Mouse (Mus musculus): ENCODE data around the gene Emc7. TPM values are rescaled to one million over a fixed set of nuclear protein-coding genes. Genes with fewer than 3 reads are reported as not detected.
A peak's percentile ranks its signal among the peaks of the same experiment; 100 is the strongest.

The Emc7 gene
- total and polyA plus RNA-seq, 3 experiments, result 17.7 to 25.7 TPM; not detected in 1

- H3K4me3 ChIP-seq (ENCODE audit: control insufficient read depth in 1 of 2, insufficient read depth in 1 of 2, low read depth in 2 of 2, low read length in 2 of 2), result no peak overlapping the region
- TF ChIP-seq HCFC1 (IDR thresholded peaks at IDR 0.05; ENCODE audit: low read depth, low read length) (0 out of 2 replicates have a peak, but pooled peaks have one; percentile 20), MYB (IDR thresholded peaks at IDR 0.05; ENCODE audit: low read depth, low read length) (no peak), TAL1 (IDR thresholded peaks at IDR 0.05; ENCODE audit: low read length) (peak; percentile 30; the same call in 1 of the 2 replicates), ZC3H11A (IDR thresholded peaks at IDR 0.05; ENCODE audit: low read depth, low read length) (peak; percentile 38; the same call in 1 of the 2 replicates), ZKSCAN1 (IDR thresholded peaks at IDR 0.05; ENCODE audit: low read depth, low read length) (no peak), SMC3 (IDR thresholded peaks at IDR 0.05; ENCODE audit: low read depth, low read length) (peak; percentile 61), ETS1 (IDR thresholded peaks at IDR 0.05; ENCODE audit: low read depth, low read length) (peak; percentile 50; the same call in 1 of the 2 replicates), GATA1 (IDR thresholded peaks at IDR 0.05; ENCODE audit: low read depth, low read length) (peak; percentile 78), MEF2A (IDR thresholded peaks at IDR 0.05; ENCODE audit: extremely low read depth, insufficient replicate concordance, low read depth, low read length, poor library complexity, severe bottlenecking) (0 out of 2 replicates have a peak, but pooled peaks have one; percentile 29), RAD21 (IDR thresholded peaks at IDR 0.05; ENCODE audit: low read depth, low read length) (peak; percentile 65), RCOR1 (IDR thresholded peaks at IDR 0.05; ENCODE audit: low read depth, low read length) (peak; percentile 67; the same call in 1 of the 2 replicates), MAZ (IDR thresholded peaks at IDR 0.05; ENCODE audit: low read depth, low read length) (0 out of 2 replicates have a peak, but pooled peaks have one; percentile 18), CTCF (IDR thresholded peaks at IDR 0.05 in 2 of 3, conservative IDR thresholded peaks at IDR 0.05 in 1 of 3; ENCODE audit: control insufficient read depth in 1 of 3, insufficient read depth in 1 of 3, low read depth in 2 of 3, low read length in 3 of 3, poor library complexity in 1 of 3, severe bottlenecking in 1 of 3) (peak; percentile 34 to 65 (median 46); a peak in 5 of 6 replicates), CHD2 (IDR thresholded peaks at IDR 0.05; ENCODE audit: low read length) (no peak), SIN3A (IDR thresholded peaks at IDR 0.05; ENCODE audit: low read length) (peak; percentile 35), JUND (IDR thresholded peaks at IDR 0.05; ENCODE audit: low read depth, low read length) (0 out of 2 replicates have a peak, but pooled peaks have one; percentile 34), EP300 (IDR thresholded peaks at IDR 0.05; ENCODE audit: low read depth in 1 of 2, low read length in 2 of 2) (peak; percentile 75 to 77), TCF12 (IDR thresholded peaks at IDR 0.05; ENCODE audit: low read depth, low read length) (peak; percentile 83), BHLHE40 (IDR thresholded peaks at IDR 0.05; ENCODE audit: borderline replicate concordance, low read depth, low read length) (no peak)
Measured at GRCm38 (mm10) chr2:112520526-112521482, 66.0 kb downstream of the Emc7 start.

More at GRCm38 (mm10) chr2:112520526-112521482, 66.0 kb downstream of the Emc7 start:
- peaks cover 0 to 8% of the 10 kb centered on the region in 2 experiments; a peak in 3 of 4 replicates for H3K4me1 ChIP-seq (ENCODE audit: control insufficient read depth in 1 of 2, insufficient read depth in 2 of 2, low read length in 2 of 2)
- no peak overlapping the region for H3K27ac ChIP-seq (ENCODE audit: control insufficient read depth, low read depth, low read length)
- H3K27me3 ChIP-seq (ENCODE audit: control insufficient read depth in 1 of 2, insufficient read depth in 2 of 2, low read length in 2 of 2), result no peaks in the 10 kb centered on the region
- H3K9me3 ChIP-seq (replicated peaks; ENCODE audit: insufficient read depth, low read length), result no peaks in the 10 kb centered on the region
- peaks cover 0 to 7% of the 10 kb centered on the region in 2 experiments; a peak in 2 of 4 replicates for H3K36me3 ChIP-seq (ENCODE audit: control insufficient read depth in 1 of 2, insufficient read depth in 2 of 2, low read length in 2 of 2)
- no peaks in the 10 kb centered on the region for H3K79me2 ChIP-seq (ENCODE audit: control insufficient read depth, insufficient read depth, low read length, poor library complexity)
- H3K9ac ChIP-seq (ENCODE audit: control insufficient read depth, low read depth, low read length, poor library complexity, severe bottlenecking), result no peak overlapping the region
- peak; percentile 53 for DNase-seq (ENCODE audit: low read depth, low spot score)

Other genes starting within 250 kb of the Emc7 start
- 11.7 and 13.9 TPM in 2 replicates for gene Lpcat4, start 215.5 kb upstream of the Emc7 start, total RNA-seq (2012; rRNA removed)
- 10 to 100 TPM in 1 of 2 experiments, not detected in 1; 69.9 TPM for gene Lpcat4, start 215.5 kb upstream of the Emc7 start, polyA plus RNA-seq (2012; ENCODE audit: insufficient read depth in 1 of 2, insufficient read length in 2 of 2, low read depth in 1 of 2, low replicate concordance in 2 of 2, missing spikeins in 1 of 2)
- 0.04 TPM in 1 of 2 replicates, not detected in the other for gene Nutm1, start 195.7 kb upstream of the Emc7 start, total RNA-seq (2012; rRNA removed)
- under 1 TPM in 1 of 2 experiments, not detected in 1; 0.13 TPM for gene Nutm1, start 195.7 kb upstream of the Emc7 start, polyA plus RNA-seq (2012; ENCODE audit: insufficient read depth in 1 of 2, insufficient read length in 2 of 2, low read depth in 1 of 2, low replicate concordance in 2 of 2, missing spikeins in 1 of 2)
- gene Nop10, start 193.1 kb upstream of the Emc7 start, total RNA-seq (2012; rRNA removed), result 275 and 283 TPM in 2 replicates
- gene Nop10, start 193.1 kb upstream of the Emc7 start, polyA plus RNA-seq (2012; ENCODE audit: insufficient read depth in 1 of 2, insufficient read length in 2 of 2, low read depth in 1 of 2, low replicate concordance in 2 of 2, missing spikeins in 1 of 2), result 100 to 1,000 TPM in 1 of 2 experiments, not detected in 1; 253 TPM
- 20.4 and 21.7 TPM in 2 replicates for gene Slc12a6, start 189.2 kb upstream of the Emc7 start, total RNA-seq (2012; rRNA removed)
- 10 to 100 TPM in 1 of 2 experiments, not detected in 1; 21.2 TPM for gene Slc12a6, start 189.2 kb upstream of the Emc7 start, polyA plus RNA-seq (2012; ENCODE audit: insufficient read depth in 1 of 2, insufficient read length in 2 of 2, low read depth in 1 of 2, low replicate concordance in 2 of 2, missing spikeins in 1 of 2)
- 0.04 TPM in 1 of 2 replicates, not detected in the other for gene Gm21985, start 188.7 kb upstream of the Emc7 start, total RNA-seq (2012; rRNA removed)
- gene Gm21985, start 188.7 kb upstream of the Emc7 start, polyA plus RNA-seq (2012; ENCODE audit: insufficient read depth in 1 of 2, insufficient read length in 2 of 2, low read depth in 1 of 2, low replicate concordance in 2 of 2, missing spikeins in 1 of 2), result not detected
- 163 and 201 TPM in 2 replicates for gene Emc4, start 87.0 kb upstream of the Emc7 start, total RNA-seq (2012; rRNA removed)
- gene Emc4, start 87.0 kb upstream of the Emc7 start, polyA plus RNA-seq (2012; ENCODE audit: insufficient read depth in 1 of 2, insufficient read length in 2 of 2, low read depth in 1 of 2, low replicate concordance in 2 of 2, missing spikeins in 1 of 2), result 100 to 1,000 TPM in 1 of 2 experiments, not detected in 1; 171 TPM
- gene Katnbl1, start 75.8 kb upstream of the Emc7 start, total RNA-seq (2012; rRNA removed), result 16.6 and 16.7 TPM in 2 replicates
- gene Katnbl1, start 75.8 kb upstream of the Emc7 start, polyA plus RNA-seq (2012; ENCODE audit: insufficient read depth in 1 of 2, insufficient read length in 2 of 2, low read depth in 1 of 2, low replicate concordance in 2 of 2, missing spikeins in 1 of 2), result 10 to 100 TPM in 1 of 2 experiments, not detected in 1; 12.6 TPM
- gene Chrm5, start 25.8 kb downstream of the Emc7 start, total RNA-seq (2012; rRNA removed), result not detected in 2 replicates
- gene Chrm5, start 25.8 kb downstream of the Emc7 start, polyA plus RNA-seq (2012; ENCODE audit: insufficient read depth in 1 of 2, insufficient read length in 2 of 2, low read depth in 1 of 2, low replicate concordance in 2 of 2, missing spikeins in 1 of 2), result not detected
- gene Aven, start 38.0 kb downstream of the Emc7 start, total RNA-seq (2012; rRNA removed), result 29.2 and 33.4 TPM in 2 replicates
- gene Aven, start 38.0 kb downstream of the Emc7 start, polyA plus RNA-seq (2012; ENCODE audit: insufficient read depth in 1 of 2, insufficient read length in 2 of 2, low read depth in 1 of 2, low replicate concordance in 2 of 2, missing spikeins in 1 of 2), result 10 to 100 TPM; 50.3 to 72.8 TPM